Mouse (Mus musculus): ENCODE data around the gene B3gntl1. TPM values are rescaled to one million over a fixed set of nuclear protein-coding genes. Genes with fewer than 3 reads are reported as not detected.

Gene B3gntl1
- total RNA-seq, 2 experiments from 2014 or later = 6.1 to 9.9 TPM

- no peak for DNase-seq
Observed at GRCm38 (mm10) chr11:121648166-121648565, 24.8 kb downstream of the B3gntl1 start.

- DNase-seq = no peak
Observed at GRCm38 (mm10) chr11:121647321-121647720, 25.6 kb downstream of the B3gntl1 start.

GRCm38 (mm10) chr11:121645394-121645793 lies 27.6 kb downstream of the B3gntl1 start:
- DNase-seq = no peak

- DNase-seq = no peak
Observed at GRCm38 (mm10) chr11:121641501-121642145, 31.3 kb downstream of the B3gntl1 start.

GRCm38 (mm10) chr11:121636646-121637045 lies 36.3 kb downstream of the B3gntl1 start:
- no peak for DNase-seq

GRCm38 (mm10) chr11:121631410-121631809 lies 41.5 kb downstream of the B3gntl1 start:
- DNase-seq = no peak

- DNase-seq = peak; percentile 36
Observed at GRCm38 (mm10) chr11:121630406-121630805, 42.5 kb downstream of the B3gntl1 start.

GRCm38 (mm10) chr11:121629529-121629928 lies 43.4 kb downstream of the B3gntl1 start:
- DNase-seq = no peak

GRCm38 (mm10) chr11:121627521-121627920 lies 45.4 kb downstream of the B3gntl1 start:
- no peak for DNase-seq

GRCm38 (mm10) chr11:121625007-121625406 lies 47.9 kb downstream of the B3gntl1 start:
- DNase-seq = no peak

GRCm38 (mm10) chr11:121617371-121617770 lies 55.6 kb downstream of the B3gntl1 start:
- DNase-seq = no peak

- no peak for DNase-seq
Observed at GRCm38 (mm10) chr11:121616501-121616900, 56.5 kb downstream of the B3gntl1 start.

- no peak for DNase-seq
Observed at GRCm38 (mm10) chr11:121615961-121616485, 56.9 kb downstream of the B3gntl1 start.

GRCm38 (mm10) chr11:121610976-121611375 lies 62.0 kb downstream of the B3gntl1 start:
- no peak for DNase-seq

- DNase-seq = no peak
Observed at GRCm38 (mm10) chr11:121605604-121606003, 67.3 kb downstream of the B3gntl1 start.

- DNase-seq = no peak
Observed at GRCm38 (mm10) chr11:121601422-121601821, 71.5 kb downstream of the B3gntl1 start.

- DNase-seq = no peak
Observed at GRCm38 (mm10) chr11:121597254-121597653, 75.7 kb downstream of the B3gntl1 start.

- DNase-seq = no peak
Observed at GRCm38 (mm10) chr11:121581856-121582255, 91.1 kb downstream of the B3gntl1 start.

Other genes starting within 250 kb of the B3gntl1 start
- gene Fn3k, start 238.2 kb downstream of the B3gntl1 start, total RNA-seq (2021) = 10 to 100 TPM in 1 of 2 experiments, 1 to 10 TPM in 1; 7.8 to 12.3 TPM
- 10 to 100 TPM; 34.7 to 38.3 TPM for gene Tbcd, start 221.2 kb downstream of the B3gntl1 start, total RNA-seq (2021)
- gene Zfp750, start 153.8 kb downstream of the B3gntl1 start, total RNA-seq (2021) = 1 to 10 TPM in 1 of 2 experiments, under 1 TPM in 1; 0.91 to 2.7 TPM
- 10 to 100 TPM; 15.2 to 34.8 TPM for gene Metrnl, start 28.4 kb upstream of the B3gntl1 start, total RNA-seq (2021)
- not detected for gene Ptchd3, start 157.1 kb upstream of the B3gntl1 start, total RNA-seq (2021)

All from adrenal gland, postnatal 10 days (tissue).